Comparison of ENCODE assay signal across 18 mouse cellular contexts in the genomic region with DNA sequence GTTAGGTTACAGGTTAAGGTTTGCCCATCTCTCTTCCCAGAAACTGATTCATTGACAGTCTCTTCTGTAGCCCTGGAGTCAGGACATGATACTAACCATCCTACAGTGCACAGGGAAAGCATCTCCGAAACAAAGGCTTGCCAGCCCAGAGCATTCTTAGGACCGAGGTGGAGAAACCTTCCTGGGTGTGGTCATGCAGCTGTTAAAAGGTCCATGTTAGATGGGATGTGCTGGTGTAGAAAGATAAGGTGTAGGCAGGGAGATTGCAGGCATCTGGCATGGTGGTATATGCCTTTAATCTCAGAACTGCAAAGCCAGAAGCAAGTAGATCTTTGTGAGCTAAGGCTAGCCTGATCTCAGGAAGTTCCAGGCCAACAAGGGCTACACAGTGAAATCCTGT. TPM values are rescaled to one million over a fixed set of nuclear protein-coding genes. Genes with fewer than 3 reads are reported as not detected.
DNase-seq lines count a peak whose midpoint lies in the region; ATAC-seq lines count a peak whose summit lies in the region.
"Had no signal": no experiment of that assay in that cellular context is flagged by ENCODE, and none has a peak within 500 bp of the region (broad histone marks: within the 10 kb centered on the region; RNA-seq: fewer than 3 reads in every experiment).

No protein-coding gene starts in this region.

- DNase-seq in heart, postnatal 4 days: no peak
- DNase-seq in c-Kit-positive CD71-positive TER-119-negative erythroid progenitor cells, embryonic 14.5 days (ENCODE audit: low read depth): peak; percentile 60
- no peak for DNase-seq in adrenal gland, postnatal 10 days
- DNase-seq in spleen, adult 18-20 months: no peak
- DNase-seq: cerebellum, adult 9-10 months; embryo, embryonic 11 days; forebrain, postnatal 0 days; gastrocnemius, adult 2 months; layer of hippocampus, adult 9-11 months; right cerebral cortex, postnatal 25 days had no signal

- no peak overlapping the region for H3K27ac ChIP-seq in heart, embryonic 12.5 days (ENCODE audit: poor library complexity, severe bottlenecking)
- H3K27ac ChIP-seq in liver, embryonic 12.5 days: peak overlapping the region; percentile 72
- no peak overlapping the region for H3K27ac ChIP-seq in stomach, embryonic 16.5 days (ENCODE audit: low read length)
- H3K27ac ChIP-seq: gastrocnemius, adult 2 months; kidney, postnatal 0 days; limb, embryonic 15.5 days; macrophage; neural tube, embryonic 13.5 days had no signal

- ATAC-seq in heart, embryonic 12.5 days (ENCODE audit: insufficient number of reproducible peaks, low FRiP score): peak; percentile 89
- peak; percentile 100 for ATAC-seq in liver, embryonic 12.5 days
- peak; percentile 47; the same call in 1 of the 2 replicates for ATAC-seq in stomach, embryonic 16.5 days (ENCODE audit: insufficient read depth, low FRiP score)
- ATAC-seq: forebrain, postnatal 0 days; inflammation-experienced regulatory T-cells, adult 6 months had no signal

- peaks cover 28% of the 10 kb centered on the region for H3K36me3 ChIP-seq in heart, embryonic 12.5 days
- peaks cover 11% of the 10 kb centered on the region; the same call in 1 of the 2 replicates for H3K36me3 ChIP-seq in liver, embryonic 12.5 days
- no peaks in the 10 kb centered on the region for H3K36me3 ChIP-seq in stomach, embryonic 16.5 days (ENCODE audit: control insufficient read depth, insufficient read depth, low read length)

- no peak overlapping the region for H3K4me2 ChIP-seq in heart, embryonic 12.5 days
- H3K4me2 ChIP-seq in liver, embryonic 12.5 days: peak overlapping the region; percentile 50
- no peak overlapping the region for H3K4me2 ChIP-seq in stomach, embryonic 16.5 days (ENCODE audit: low read depth, low read length)
- H3K4me2 ChIP-seq: limb, embryonic 15.5 days; neural tube, embryonic 13.5 days had no signal

- WGBS in heart, embryonic 12.5 days: 50% methylated on average over 2 of the region's 2 CpGs
- WGBS in liver, embryonic 12.5 days (ENCODE audit: insufficient replicate concordance): 25% methylated on average over 2 of the region's 2 CpGs
- 75% methylated on average over 2 of the region's 2 CpGs for WGBS in stomach, embryonic 16.5 days

- no peaks in the 10 kb centered on the region for H3K27me3 ChIP-seq in heart, embryonic 12.5 days (replicated peaks)
- no peaks in the 10 kb centered on the region for H3K27me3 ChIP-seq in liver, embryonic 12.5 days (replicated peaks)
- no peaks in the 10 kb centered on the region for H3K27me3 ChIP-seq in stomach, embryonic 16.5 days (ENCODE audit: control insufficient read depth, insufficient read depth, low read length)
- H3K27me3 ChIP-seq: limb, embryonic 15.5 days; neural tube, embryonic 13.5 days had no signal

- 0 out of 2 replicates have a peak, but pooled peaks cover 3% of the 10 kb centered on the region for H3K9me3 ChIP-seq in heart, embryonic 12.5 days (replicated peaks)
- H3K9me3 ChIP-seq in liver, embryonic 12.5 days (replicated peaks): 0 out of 2 replicates have a peak, but pooled peaks cover 5% of the 10 kb centered on the region
- H3K9me3 ChIP-seq in stomach, embryonic 16.5 days (replicated peaks; ENCODE audit: control insufficient read depth, low read length): no peaks in the 10 kb centered on the region
- H3K9me3 ChIP-seq: limb, embryonic 15.5 days; neural tube, embryonic 13.5 days had no signal

- no peak overlapping the region for H3K9ac ChIP-seq in heart, embryonic 12.5 days
- no peak overlapping the region for H3K9ac ChIP-seq in liver, embryonic 12.5 days
- no peak overlapping the region for H3K9ac ChIP-seq in stomach, embryonic 16.5 days (ENCODE audit: low read length)
- H3K9ac ChIP-seq: forebrain, postnatal 0 days; limb, embryonic 15.5 days; neural tube, embryonic 13.5 days had no signal

- H3K4me1 ChIP-seq in heart, embryonic 12.5 days (replicated peaks): no peaks in the 10 kb centered on the region
- H3K4me1 ChIP-seq in liver, embryonic 12.5 days: peaks cover 22% of the 10 kb centered on the region
- no peaks in the 10 kb centered on the region for H3K4me1 ChIP-seq in stomach, embryonic 16.5 days (ENCODE audit: control insufficient read depth, insufficient read depth, low read length)
- H3K4me1 ChIP-seq: limb, embryonic 15.5 days; neural tube, embryonic 13.5 days had no signal

- no peak overlapping the region for H3K4me3 ChIP-seq in heart, embryonic 12.5 days
- H3K4me3 ChIP-seq in liver, embryonic 12.5 days: no peak overlapping the region
- H3K4me3 ChIP-seq in stomach, embryonic 16.5 days (replicated peaks; ENCODE audit: low read length): no peak overlapping the region
- H3K4me3 ChIP-seq: gastrocnemius, adult 2 months; limb, embryonic 15.5 days; neural tube, embryonic 13.5 days had no signal

RNA-seq across cellular contexts. Expression of a gene that starts 14.5 kb away (rescaled TPM):
- polyA plus RNA-seq in heart, embryonic 12.5 days (2016; fragmentation: Nextera tagmentation; extraction: Ambion mirVana): 87.4 and 87.6 TPM in 2 replicates
- total RNA-seq in heart, postnatal 4 days (2021): 10 to 100 TPM; 62.5 to 67.0 TPM
- 33.9 and 35.1 TPM in 2 replicates for polyA plus RNA-seq in liver, embryonic 12.5 days (2016; fragmentation: Nextera tagmentation; extraction: Ambion mirVana)
- polyA plus RNA-seq in stomach, embryonic 16.5 days (2015; fragmentation: Nextera tagmentation; extraction: Ambion mirVana): 115 and 117 TPM in 2 replicates
- 100 to 1,000 TPM; 190 to 214 TPM for total RNA-seq in adrenal gland, postnatal 10 days (2021)

RNA-seq across cellular contexts. Expression of a gene that starts 14.6 kb away (rescaled TPM):
- polyA plus RNA-seq in heart, embryonic 12.5 days (2016; fragmentation: Nextera tagmentation; extraction: Ambion mirVana): 12.0 and 14.3 TPM in 2 replicates
- 10 to 100 TPM; 28.8 to 31.1 TPM for total RNA-seq in heart, postnatal 4 days (2021)
- polyA plus RNA-seq in liver, embryonic 12.5 days (2016; fragmentation: Nextera tagmentation; extraction: Ambion mirVana): 16.4 and 16.6 TPM in 2 replicates
- polyA plus RNA-seq in stomach, embryonic 16.5 days (2015; fragmentation: Nextera tagmentation; extraction: Ambion mirVana): 11.6 and 14.4 TPM in 2 replicates
- total RNA-seq in adrenal gland, postnatal 10 days (2021): 10 to 100 TPM; 31.0 to 32.0 TPM

RNA-seq across cellular contexts. Expression of a gene that starts 54.0 kb away (rescaled TPM):
- polyA plus RNA-seq in heart, embryonic 12.5 days (2016; fragmentation: Nextera tagmentation; extraction: Ambion mirVana): 86.6 and 96.7 TPM in 2 replicates
- 10 to 100 TPM; 59.7 to 61.8 TPM for total RNA-seq in heart, postnatal 4 days (2021)
- polyA plus RNA-seq in liver, embryonic 12.5 days (2016; fragmentation: Nextera tagmentation; extraction: Ambion mirVana): 32.1 and 36.9 TPM in 2 replicates
- polyA plus RNA-seq in stomach, embryonic 16.5 days (2015; fragmentation: Nextera tagmentation; extraction: Ambion mirVana): 64.7 and 77.5 TPM in 2 replicates
- total RNA-seq in adrenal gland, postnatal 10 days (2021): 10 to 100 TPM; 30.7 to 47.4 TPM

Comparison
In these comparisons a context has a peak if more than half of its experiments do, and no peak if none do; other contexts are left out.
1. ATAC-seq: peak in every context shown above with its lines; median percentile 100 in liver, embryonic 12.5 days; 89 in heart, embryonic 12.5 days; 47 in stomach, embryonic 16.5 days.